In the genomic region with DNA sequence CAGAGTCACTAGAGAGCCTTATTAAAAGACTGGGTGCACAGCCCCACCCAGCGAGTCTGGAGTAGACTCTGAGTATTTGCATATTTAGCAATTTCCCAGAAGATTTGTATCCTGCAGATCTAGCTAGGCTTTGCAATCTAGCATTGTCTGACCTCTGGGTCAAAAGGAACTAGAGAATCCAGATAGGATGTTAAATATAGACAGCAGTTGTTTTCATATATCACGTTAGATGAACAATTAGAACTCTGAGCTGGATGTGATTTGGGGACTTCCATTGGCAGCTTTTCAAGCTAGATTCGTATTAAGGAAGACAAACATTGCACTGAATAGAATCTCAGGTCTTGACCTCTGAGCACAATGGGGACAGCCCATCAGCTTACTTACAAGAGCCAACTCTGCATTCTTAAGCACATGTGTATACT, we compare ENCODE assay signal across 11 mouse cellular contexts.
A peak's percentile ranks its signal among the peaks of the same experiment; 100 is the strongest.
DNase-seq lines count a peak whose midpoint lies in the region; ATAC-seq and TF ChIP-seq lines count a peak whose summit lies in the region.
"Had no signal": no experiment of that assay in that cellular context is flagged by ENCODE, and none has a peak within 500 bp of the region (broad histone marks: within the 10 kb centered on the region; RNA-seq: fewer than 3 reads in every experiment).

No protein-coding gene starts in this region.

- no peak for ATAC-seq in embryonic facial prominence, embryonic 14.5 days (ENCODE audit: low read depth)
- peak; percentile 49; the same call in 1 of the 2 replicates for ATAC-seq in lung, embryonic 15.5 days (ENCODE audit: borderline replicate concordance, extremely low read depth, low FRiP score, low TSS enrichment)
- no peak for ATAC-seq in CD4-positive, CD25-positive, alpha-beta regulatory T cell, adult 4 months

- H3K4me3 ChIP-seq in embryonic facial prominence, embryonic 14.5 days (ENCODE audit: low read depth, low read length): no peak overlapping the region
- H3K4me3 ChIP-seq in embryonic facial prominence, embryonic 10.5 days: no peak overlapping the region
- H3K4me3 ChIP-seq in layer of hippocampus, adult 2 months: no peak overlapping the region
- no peak overlapping the region for H3K4me3 ChIP-seq in lung, embryonic 15.5 days
- H3K4me3 ChIP-seq in limb, embryonic 10.5 days: no peak overlapping the region
- H3K4me3 ChIP-seq: limb, embryonic 15.5 days had no signal

- TF ChIP-seq CTCF in layer of hippocampus, adult 2 months (conservative IDR thresholded peaks at IDR 0.05): no peak

- no peaks in the 10 kb centered on the region for H3K36me3 ChIP-seq in embryonic facial prominence, embryonic 14.5 days (ENCODE audit: control insufficient read depth, insufficient read depth, low read length)
- H3K36me3 ChIP-seq in embryonic facial prominence, embryonic 10.5 days (replicated peaks): no peaks in the 10 kb centered on the region
- H3K36me3 ChIP-seq in lung, embryonic 15.5 days: no peaks in the 10 kb centered on the region
- H3K36me3 ChIP-seq in limb, embryonic 10.5 days: no peaks in the 10 kb centered on the region
- H3K36me3 ChIP-seq: limb, embryonic 15.5 days had no signal

- H3K27me3 ChIP-seq in embryonic facial prominence, embryonic 14.5 days (replicated peaks; ENCODE audit: control insufficient read depth, insufficient read depth, low read length): no peaks in the 10 kb centered on the region
- H3K27me3 ChIP-seq in embryonic facial prominence, embryonic 10.5 days (replicated peaks; ENCODE audit: low read depth, poor library complexity, severe bottlenecking): no peaks in the 10 kb centered on the region
- H3K27me3 ChIP-seq in lung, embryonic 15.5 days: no peaks in the 10 kb centered on the region
- no peaks in the 10 kb centered on the region for H3K27me3 ChIP-seq in limb, embryonic 10.5 days (ENCODE audit: low read depth, poor library complexity, severe bottlenecking)
- H3K27me3 ChIP-seq: limb, embryonic 15.5 days had no signal

- 49% methylated on average over 3 of the region's 3 CpGs for WGBS in embryonic facial prominence, embryonic 14.5 days
- WGBS in embryonic facial prominence, embryonic 10.5 days: 65% methylated on average over 3 of the region's 3 CpGs
- 34% methylated on average over 3 of the region's 3 CpGs for WGBS in lung, embryonic 15.5 days
- WGBS in limb, embryonic 10.5 days: 86% methylated on average over 3 of the region's 3 CpGs

- DNase-seq in embryonic facial prominence, embryonic 14.5 days (ENCODE audit: low spot score): peak; percentile 33
- DNase-seq in embryonic facial prominence, embryonic 10.5 days (ENCODE audit: low spot score): no peak
- no peak for DNase-seq in layer of hippocampus, adult 2 months (ENCODE audit: low spot score in 2 of 2)
- DNase-seq in layer of hippocampus, adult 9-10 months (ENCODE audit: low spot score): no peak
- DNase-seq in limb, embryonic 10.5 days (ENCODE audit: low spot score): no peak
- no peak for DNase-seq in left cerebral cortex, adult 8-10 months (ENCODE audit: low spot score in 2 of 2)
- DNase-seq: cerebellum, adult 11-12 months; right cerebral cortex, adult 18-20 months had no signal

- H3K9me3 ChIP-seq in embryonic facial prominence, embryonic 14.5 days (ENCODE audit: control insufficient read depth, low read length): no peaks in the 10 kb centered on the region
- no peaks in the 10 kb centered on the region for H3K9me3 ChIP-seq in embryonic facial prominence, embryonic 10.5 days
- H3K9me3 ChIP-seq in lung, embryonic 15.5 days: no peaks in the 10 kb centered on the region
- H3K9me3 ChIP-seq in limb, embryonic 10.5 days (replicated peaks): no peaks in the 10 kb centered on the region
- H3K9me3 ChIP-seq: limb, embryonic 15.5 days had no signal

- no peak overlapping the region for H3K9ac ChIP-seq in embryonic facial prominence, embryonic 14.5 days (ENCODE audit: low read depth, low read length)
- no peak overlapping the region for H3K9ac ChIP-seq in lung, embryonic 15.5 days
- H3K9ac ChIP-seq: limb, embryonic 15.5 days had no signal

- H3K4me2 ChIP-seq in embryonic facial prominence, embryonic 14.5 days (ENCODE audit: low read depth, low read length): no peak overlapping the region
- H3K4me2 ChIP-seq in lung, embryonic 15.5 days: no peak overlapping the region
- H3K4me2 ChIP-seq: limb, embryonic 15.5 days had no signal

- no peaks in the 10 kb centered on the region for H3K4me1 ChIP-seq in embryonic facial prominence, embryonic 14.5 days (ENCODE audit: control insufficient read depth, insufficient read depth, low read length)
- H3K4me1 ChIP-seq in embryonic facial prominence, embryonic 10.5 days: no peaks in the 10 kb centered on the region
- H3K4me1 ChIP-seq in lung, embryonic 15.5 days: no peaks in the 10 kb centered on the region
- H3K4me1 ChIP-seq in limb, embryonic 10.5 days: no peaks in the 10 kb centered on the region
- H3K4me1 ChIP-seq: limb, embryonic 15.5 days had no signal

- no peak overlapping the region for H3K27ac ChIP-seq in embryonic facial prominence, embryonic 14.5 days (replicated peaks; ENCODE audit: low read depth, low read length)
- H3K27ac ChIP-seq in embryonic facial prominence, embryonic 10.5 days (replicated peaks): no peak overlapping the region
- peak overlapping the region; percentile 0; the same call in 1 of the 2 replicates for H3K27ac ChIP-seq in layer of hippocampus, adult 2 months
- no peak overlapping the region for H3K27ac ChIP-seq in lung, embryonic 15.5 days
- H3K27ac ChIP-seq in limb, embryonic 10.5 days: no peak overlapping the region
- H3K27ac ChIP-seq: limb, embryonic 15.5 days had no signal
